Mouse (Mus musculus): ENCODE results near the gene Naaladl2.

The Naaladl2 gene

DNA sequence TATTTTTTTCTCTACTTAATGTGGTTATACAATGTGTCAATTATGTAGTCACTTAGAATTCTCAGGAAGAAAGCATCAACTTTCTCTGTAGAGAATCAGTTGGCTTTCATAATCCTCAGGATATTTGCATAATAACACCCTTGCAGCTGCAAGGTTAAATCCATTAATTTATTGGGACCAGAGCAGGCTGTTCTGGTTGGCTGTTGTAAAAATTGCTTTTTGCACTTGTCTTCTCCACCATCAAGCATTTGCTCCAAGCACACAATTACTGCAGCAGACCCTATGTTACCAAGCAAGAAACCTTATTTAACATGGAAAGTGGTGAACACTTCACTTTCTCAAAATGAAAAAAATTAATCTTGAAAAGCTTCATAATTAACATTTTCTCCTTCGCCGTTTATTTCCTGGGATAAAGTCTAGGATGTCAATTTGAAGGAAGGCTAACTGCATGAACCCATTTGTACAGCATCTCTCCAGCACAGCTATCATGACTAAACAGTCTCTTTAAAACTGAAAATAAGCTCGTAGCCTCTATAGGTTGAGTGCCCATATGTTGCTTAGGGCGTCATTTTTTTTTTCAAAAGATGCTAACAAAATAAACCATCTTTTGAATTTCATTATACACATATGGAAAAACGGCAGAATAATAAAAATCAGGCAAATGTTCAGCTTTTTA lies 205.4 kb downstream of the Naaladl2 start:
- no peak for DNase-seq

DNA sequence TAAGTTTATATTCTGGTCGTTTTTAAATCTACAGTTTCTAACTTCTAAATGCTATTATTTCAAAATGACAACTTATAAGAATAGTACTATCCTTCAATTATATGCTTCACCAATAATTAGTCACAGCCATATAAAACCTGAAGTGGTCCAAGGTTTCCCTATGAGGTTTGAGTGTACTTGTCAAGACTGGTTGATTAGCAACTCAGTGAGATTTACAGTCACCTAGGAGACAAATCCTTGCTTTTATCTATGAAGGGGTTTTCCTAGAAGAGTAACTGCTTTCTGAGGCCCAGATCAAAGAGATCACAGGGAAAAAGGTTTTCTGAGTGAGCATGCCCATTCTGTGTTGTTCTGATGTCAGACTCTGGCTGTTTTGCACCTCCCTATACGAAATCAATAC lies 222.2 kb downstream of the Naaladl2 start:
- DNase-seq = no peak

DNA sequence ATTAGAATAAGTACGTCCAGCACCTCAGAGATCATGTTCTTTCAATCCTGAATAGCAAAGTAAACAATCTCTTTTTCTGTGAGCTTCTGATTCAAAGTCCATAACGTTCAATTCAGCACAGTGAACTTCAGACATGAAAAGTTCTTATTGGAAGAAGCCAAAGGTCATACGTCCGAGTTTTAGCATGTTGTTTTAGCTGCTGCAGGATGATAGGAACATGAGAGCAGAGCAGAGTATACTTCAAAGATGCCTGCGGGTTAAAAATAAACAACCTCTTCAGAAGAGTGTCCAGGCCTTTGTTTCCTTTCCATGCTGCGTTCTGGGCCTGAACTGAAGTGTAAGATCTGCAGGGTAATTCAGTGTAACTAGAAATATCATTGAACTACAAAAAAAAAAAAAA lies 222.7 kb downstream of the Naaladl2 start:
- no peak for DNase-seq

DNA sequence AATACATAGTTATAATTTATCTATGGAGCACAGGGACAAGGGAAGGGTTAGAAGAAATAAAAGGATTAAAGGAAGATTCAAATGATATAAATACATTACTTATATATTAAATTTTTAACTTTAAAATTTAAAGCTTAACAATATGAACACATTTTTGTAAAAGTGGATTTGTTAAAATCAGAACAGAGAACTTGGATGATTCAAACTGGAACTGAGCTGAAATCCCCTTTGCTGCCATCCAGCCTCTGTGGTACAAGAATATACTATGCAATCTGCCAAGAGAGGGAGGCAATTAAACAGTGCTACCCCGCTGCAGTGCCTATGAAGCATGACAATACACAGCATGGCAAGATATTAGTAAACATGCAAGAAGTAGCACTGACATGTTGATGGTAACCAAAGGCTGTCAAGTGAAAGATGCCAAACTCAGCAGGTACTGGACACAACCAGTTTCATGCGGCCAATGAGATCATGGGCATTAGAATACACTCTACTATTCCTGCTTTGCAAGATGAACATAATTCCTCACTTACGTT lies 238.6 kb downstream of the Naaladl2 start:
- DNase-seq = no peak

DNA sequence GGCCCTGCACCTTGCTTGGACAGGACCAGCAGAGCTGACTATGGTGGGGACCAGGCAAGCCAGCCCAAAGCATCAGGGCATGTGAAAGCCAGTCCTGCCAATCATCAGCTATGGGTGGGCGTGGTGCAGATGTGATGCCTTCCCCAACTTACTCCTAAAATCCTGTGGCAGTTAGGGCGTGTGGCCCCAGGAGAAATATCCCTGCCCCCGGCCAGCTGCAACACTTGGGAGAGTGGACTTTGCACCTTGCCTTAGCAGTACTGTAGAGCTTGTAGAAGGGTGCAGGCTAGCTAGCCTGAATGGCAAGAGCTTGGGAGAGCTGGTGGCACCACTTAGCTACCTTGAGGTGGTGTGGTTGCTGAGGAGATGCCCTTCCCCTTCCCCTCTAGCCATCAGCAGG lies 255.3 kb downstream of the Naaladl2 start:
- DNase-seq = no peak

DNA sequence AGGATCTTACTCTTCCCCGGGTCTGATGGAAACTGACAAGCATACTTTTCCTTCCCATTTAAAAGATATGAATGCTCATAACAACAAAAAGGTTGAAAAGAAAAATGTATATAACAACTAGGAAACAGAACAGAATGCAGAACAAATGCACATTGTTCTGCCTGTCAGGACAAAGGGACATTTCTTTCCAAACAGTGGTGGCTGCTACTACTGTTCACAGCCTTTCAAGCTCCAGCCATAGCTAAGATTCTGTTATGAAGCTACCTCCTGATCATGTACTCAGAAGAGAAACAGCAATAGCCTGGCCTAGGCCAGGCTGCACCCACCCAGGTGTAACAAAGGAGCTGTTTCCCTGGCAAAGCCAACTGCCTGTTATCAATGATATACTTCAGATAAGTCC lies 271.8 kb downstream of the Naaladl2 start:
- DNase-seq = no peak

DNA sequence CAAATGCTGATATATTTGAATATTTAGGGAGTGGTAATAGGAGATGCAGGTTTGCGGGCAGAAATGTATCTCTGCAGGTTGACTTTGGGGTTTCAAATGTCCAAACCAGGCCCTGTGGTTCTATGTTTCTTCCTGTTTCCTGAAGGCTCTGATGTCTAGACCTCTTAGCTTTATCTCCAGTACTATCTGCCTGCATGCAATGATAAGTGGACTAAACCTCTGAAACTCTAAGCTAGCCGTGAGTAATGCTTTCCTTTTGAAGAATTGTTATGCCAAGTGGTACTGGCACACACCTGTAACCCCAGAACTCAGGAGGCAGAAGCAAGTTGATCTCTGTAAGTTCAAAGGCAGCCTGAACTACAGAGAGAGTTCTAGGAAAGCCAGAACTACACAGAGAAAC lies 291.1 kb downstream of the Naaladl2 start:
- DNase-seq = no peak

DNA sequence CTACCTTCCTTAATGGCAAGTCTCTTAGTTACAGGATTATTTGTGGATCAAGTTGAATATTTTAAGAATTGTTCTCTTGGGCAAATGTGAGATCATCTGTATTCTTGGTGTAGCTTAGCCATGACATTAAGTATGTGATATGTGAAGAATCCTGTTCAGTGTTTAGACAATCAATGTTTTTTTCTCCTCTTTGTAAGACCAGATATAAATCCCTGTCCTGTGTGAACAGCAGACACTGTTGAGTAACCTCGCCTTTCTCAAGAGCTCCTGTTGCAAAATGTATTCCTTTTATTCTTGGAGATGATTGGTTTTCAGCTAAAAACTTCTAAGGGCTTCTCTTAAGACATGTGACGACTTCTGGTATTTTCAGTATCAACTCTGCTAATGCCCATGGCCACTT lies 347.3 kb downstream of the Naaladl2 start:
- DNase-seq = no peak

DNA sequence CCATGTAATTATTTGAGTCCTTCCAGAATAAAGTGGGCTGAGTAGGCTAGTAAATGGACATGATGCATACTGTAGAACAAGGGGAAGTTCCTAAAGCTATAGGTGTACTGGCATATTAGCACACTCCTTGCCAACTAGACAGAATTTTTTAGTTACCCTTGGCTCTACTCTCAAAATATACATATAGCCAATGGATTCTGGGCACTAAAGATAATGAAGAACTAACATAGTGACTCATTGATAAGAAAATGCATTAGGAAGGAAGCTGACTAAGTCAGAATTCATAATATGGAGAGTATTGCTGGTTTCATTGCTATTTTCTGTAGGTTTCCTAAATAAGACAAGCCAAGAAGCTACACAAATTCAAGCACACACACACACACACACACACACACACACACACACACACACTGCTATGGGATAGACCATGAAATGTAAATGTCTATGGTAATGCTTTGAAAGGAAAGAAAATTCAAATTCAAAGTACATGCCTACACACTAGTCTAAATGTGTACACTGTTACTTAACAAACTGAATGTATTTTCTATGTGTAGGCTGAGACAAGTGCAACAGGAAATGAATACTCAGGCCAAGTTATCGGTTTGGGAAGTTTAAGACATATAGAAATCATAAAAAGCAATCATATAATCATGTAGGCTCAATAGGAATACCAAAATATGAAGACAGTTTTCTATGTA lies 356.5 kb downstream of the Naaladl2 start:
- DNase-seq = no peak

DNA sequence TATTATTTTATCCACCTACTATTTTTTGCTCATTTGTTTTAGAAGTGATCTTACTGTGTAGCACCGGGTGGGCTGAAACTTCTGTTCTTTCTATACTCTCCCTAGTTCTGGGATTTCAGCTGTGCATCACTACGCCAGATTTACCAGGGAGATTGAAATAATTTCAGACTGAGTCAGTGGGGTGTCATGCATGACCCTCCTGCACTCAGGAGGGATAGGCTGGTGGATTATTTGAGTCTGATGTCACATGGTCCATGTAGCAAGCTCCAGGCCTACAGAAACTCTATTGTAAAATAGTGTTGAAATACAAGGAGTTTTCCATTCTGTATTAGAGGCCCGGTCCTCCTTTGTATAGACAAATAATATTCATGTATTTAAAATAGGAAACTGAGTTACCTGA lies 360.0 kb downstream of the Naaladl2 start:
- DNase-seq = no peak

DNA sequence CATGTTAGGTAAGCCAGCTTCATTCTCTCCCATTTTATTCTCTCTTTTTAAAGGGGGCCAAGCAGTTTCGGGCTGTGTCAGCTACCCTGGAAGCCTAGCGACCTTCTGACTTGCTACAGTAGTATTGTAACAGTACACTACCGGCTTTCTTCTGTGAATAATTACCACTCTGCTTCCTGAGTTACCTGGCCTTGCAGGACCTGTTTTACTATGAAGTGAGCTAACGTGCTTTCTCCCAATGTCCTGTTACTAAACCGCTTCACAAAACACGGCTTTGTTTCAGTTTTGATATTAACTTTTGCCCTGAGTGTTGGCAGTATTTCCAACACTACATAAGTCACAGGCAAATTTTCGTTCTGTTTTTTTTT lies 360.6 kb downstream of the Naaladl2 start:
- no peak for DNase-seq

DNA sequence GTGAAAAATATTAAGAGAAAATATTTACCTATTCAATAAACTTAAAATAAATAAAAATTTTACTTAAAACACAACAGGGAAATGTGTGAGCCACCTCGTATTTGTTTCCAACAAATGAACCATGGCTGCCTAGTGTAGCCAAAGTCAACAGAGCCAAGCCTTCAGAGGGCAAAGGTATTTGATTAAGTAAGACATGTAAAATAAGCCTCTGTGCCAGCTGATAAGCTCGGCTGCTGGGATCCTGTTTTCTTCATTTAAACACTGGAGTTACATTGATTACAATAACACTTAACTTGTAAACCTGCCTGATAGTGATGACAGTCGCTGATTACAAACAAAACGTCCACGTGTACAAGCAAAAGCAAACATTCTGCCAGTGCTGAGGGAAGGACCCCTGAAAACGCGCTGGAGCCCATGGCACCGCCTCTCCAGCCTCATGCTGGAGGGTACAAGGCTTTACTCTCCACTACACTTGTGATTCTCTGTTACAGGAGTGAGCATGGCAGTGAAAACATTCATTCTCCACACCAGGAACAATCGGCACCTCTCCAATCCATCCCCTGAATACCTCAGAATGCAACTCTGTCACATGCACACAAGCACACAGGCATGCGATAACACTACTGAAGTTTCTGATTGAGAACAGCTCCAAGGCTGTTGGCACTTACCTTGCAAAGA lies 361.1 kb downstream of the Naaladl2 start:
- no peak for DNase-seq

DNA sequence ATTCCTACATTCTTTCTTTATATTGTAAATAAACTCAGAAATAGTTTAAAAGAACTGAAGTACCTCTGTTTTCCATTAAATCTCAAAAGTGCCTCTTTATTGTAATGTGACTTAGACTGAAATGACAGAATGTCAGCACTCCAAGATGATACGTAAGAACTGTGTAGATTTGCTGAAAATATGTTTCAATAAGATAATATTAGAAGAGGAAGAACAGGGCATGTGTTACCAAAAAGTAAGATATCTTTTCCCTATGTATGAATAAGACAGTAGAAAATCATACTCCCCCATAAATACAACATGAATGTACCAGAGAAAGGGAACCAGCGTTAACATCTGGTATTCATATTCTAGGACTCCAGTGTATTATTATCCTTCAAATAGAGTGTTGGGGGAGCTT lies 362.4 kb downstream of the Naaladl2 start:
- no peak for DNase-seq

DNA sequence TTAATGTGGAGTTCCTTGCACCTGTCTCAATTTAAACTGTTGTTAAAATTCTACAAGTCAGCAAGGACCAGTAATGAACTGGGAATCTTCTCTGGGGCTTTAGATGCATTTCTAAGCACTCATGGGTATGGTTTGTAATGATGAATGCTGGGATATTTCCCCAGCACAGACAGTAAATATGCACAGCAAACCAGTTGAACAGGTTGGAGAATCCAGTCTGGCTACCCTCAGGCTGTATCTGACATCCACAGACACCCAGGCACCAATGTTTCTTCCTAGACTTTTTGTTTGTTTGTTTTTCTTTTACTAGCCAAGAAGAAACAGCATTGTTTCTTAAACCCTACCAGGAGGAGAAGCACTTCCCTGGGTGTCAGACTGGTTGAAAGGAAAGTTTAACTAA lies 365.6 kb downstream of the Naaladl2 start:
- no peak for DNase-seq

DNA sequence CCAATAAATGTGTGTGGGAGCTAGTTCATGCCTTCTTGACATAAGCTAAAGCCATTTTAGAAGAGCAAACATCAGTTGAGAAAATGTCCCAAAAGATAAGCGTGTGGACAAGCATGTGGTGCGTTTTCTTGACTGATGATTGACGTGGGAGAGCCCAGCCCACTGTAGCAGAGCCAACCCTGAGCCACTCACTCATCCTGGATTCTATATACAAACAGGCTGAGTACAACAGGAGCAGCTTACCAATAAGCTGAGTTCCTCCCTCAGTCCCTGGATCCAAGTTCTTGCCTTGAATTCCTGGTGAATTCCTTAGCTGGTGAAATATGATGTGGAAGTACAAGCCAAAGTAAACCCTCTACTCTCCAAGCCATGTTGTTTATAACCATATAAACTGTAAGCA lies 395.0 kb downstream of the Naaladl2 start:
- DNase-seq = no peak

DNA sequence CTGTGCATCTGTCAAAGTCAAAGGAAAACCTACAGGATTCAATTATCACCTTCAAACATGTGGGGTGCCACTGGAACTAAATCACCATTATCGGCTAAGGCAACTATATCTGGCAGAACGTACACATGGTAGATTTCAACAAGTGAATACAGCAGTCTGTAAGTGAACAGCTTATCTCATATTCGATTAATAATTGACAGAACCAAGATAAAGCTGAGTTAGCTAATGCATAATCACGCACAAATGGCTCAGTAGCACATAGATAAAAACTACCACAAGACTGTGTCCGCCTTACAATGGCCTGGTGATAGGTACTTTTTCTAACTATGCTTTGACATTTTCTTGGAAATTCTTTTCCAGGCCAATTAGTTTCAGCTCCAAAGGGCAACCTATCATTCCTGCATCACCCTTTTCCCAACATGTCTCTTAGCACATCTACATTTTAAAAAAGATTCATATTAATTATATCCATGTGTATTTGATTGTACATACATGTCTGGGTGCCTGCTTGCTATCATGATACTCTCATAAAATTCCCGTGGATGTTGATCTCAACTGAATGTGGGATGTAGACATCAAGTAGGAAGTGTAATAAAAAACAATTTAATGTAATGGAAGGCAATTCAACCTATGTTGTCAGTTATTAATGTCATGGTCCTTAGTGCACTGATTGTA lies 396.7 kb downstream of the Naaladl2 start:
- DNase-seq = no peak

DNA sequence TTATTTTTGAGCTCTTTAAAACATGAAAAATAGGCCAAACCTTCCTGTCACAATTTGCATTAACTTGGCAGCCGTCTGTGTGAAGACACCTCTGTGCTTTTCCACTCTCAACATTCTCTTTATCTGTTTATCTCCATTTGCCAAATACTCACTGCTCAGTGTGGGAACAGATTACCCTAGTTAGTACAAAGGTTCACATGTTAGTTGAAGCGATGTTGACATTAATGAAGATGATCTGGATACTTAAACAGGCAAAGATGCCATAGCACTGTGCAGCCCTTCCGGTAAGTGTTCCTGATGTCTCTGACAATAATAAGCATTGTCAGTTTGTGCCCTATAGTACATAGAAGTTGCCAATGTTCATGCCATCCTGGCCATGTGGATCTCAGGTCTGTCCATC lies 400.1 kb downstream of the Naaladl2 start:
- DNase-seq = peak; percentile 13

DNA sequence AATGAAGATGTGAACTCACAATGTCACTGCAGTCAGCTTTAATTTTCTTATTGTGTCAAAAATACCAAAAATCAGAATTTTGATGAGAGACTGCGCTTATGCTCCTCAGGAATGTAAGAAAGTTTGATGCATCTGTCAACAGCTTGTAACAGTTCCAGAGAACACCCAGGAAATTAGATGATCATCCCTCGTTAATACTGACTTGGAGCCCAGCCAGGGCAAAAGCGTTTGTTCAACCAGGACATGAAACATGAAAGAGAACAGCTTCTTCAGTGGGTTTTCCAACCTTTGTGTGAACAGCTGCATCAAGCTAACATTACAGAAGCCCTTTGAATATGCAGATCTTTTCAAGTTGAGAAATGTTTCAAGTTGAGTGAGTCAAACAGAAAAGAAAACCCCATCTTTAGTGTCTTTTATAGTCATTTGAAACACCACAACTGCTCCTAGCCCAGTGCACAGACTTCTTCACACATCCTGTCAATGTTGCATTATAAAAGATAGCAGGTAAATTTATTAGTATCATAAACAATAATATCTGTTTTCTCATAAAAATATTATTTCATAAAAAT lies 424.8 kb downstream of the Naaladl2 start:
- peak; percentile 60 for DNase-seq

DNA sequence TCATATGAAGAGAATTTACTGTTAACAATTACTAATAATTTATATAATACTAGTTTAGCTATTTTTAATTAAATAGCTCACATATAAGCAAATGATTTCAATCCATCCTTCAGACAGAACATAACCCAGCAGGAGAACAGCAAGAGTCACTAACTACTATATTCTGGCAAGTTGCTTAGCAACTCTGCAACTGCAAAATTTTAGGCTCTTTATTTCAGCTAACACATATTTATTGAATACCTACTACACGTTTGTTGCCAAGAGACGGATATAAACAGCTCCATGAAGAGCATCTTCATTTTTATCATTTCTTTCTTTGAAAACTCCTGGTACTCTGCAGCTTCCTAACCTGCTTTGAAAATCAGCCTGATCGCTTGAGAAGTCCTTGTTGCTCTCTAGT lies 429.3 kb downstream of the Naaladl2 start:
- DNase-seq = no peak

DNA sequence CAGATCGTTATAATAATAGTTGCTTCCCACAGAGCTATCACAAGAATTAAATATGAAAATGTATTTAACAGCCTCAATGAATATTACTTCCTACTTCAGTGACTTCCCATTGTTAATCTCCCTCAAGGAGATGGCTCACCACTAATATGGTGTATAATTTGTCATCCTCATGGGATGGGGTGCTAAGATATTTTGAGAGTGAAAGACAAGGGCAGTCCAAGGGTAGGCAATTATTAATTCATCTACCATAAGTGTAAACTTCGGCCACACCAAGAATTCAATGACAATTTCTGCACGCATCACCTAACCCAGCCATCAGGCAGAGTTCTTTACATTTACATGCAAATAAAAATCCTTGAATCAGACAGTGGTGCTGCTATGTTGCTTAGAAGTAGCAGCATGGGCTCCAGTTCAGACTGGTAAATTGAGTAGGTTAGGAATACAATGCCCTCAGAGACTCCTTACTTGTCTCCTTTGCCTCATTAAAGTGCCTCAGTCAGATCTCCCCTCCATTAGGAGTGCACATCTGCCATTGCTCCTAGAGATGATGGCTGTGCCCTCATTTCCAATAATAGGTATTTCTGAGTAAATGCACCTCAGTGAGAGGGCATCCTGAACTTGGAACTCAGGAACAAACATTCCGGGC lies 438.2 kb downstream of the Naaladl2 start:
- DNase-seq = peak; percentile 20

DNA sequence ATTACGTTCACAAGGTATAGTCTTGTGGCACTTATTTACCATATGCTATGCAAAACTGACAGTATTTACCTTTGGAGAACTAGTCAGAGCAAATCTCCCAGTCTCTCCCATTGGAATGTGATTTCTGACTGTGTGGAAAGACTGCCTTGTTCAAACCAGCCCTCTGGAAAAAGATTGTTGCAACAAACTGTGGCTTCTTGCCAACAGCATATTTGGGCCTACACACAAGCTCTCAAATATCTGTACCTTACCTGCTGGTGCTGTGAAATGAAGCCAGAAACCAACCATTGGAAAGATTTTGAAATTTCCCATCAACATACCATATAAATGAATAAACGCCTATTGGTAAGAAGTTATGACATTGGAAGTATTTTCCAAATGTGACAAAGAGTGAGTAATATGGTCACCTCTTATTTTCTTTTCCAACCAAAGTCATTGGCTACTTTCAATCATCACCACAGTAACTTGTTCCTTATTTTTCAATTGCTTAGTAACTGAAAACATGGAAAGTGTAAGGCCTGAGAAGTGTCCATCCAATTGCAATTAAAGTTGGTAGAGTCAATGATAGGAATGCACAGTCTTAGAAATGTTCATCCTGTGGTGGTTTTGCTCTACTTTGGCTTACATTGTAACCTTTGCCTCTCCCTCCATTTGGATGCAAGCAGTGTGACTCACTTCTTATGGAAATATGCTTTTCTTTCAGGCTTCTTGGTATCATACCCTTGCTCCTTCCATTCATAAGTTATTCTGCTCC lies 453.7 kb downstream of the Naaladl2 start:
- DNase-seq = no peak

DNA sequence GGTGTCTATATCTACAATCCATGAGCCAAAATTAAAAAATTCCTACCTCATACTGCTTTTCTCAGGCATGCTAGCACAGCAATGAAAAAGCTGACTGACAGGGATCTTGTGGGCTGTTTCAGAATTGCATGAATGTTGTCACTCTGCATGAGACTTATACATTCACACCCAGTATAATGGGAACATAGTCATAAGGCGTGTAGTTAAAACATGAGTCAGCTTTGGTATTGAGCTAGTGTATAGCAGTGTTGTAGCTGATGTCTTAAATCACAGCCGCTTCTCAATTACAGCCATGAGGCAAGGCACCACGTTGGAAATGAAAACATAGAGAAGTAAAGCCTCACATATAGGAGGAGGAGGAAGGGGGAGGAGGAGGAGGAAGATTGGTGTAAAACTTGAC lies 473.6 kb downstream of the Naaladl2 start:
- DNase-seq = no peak

All from retina, postnatal 1 day (tissue).